Mouse (Mus musculus): Measurements from ENCODE around the gene Cd151. TPM values are rescaled to one million over a fixed set of nuclear protein-coding genes. Genes with fewer than 3 reads are reported as not detected.

Cd151 gene
- total and polyA plus RNA-seq, 2 experiments from 2014 or later = 16.1 to 79.4 TPM

DNA sequence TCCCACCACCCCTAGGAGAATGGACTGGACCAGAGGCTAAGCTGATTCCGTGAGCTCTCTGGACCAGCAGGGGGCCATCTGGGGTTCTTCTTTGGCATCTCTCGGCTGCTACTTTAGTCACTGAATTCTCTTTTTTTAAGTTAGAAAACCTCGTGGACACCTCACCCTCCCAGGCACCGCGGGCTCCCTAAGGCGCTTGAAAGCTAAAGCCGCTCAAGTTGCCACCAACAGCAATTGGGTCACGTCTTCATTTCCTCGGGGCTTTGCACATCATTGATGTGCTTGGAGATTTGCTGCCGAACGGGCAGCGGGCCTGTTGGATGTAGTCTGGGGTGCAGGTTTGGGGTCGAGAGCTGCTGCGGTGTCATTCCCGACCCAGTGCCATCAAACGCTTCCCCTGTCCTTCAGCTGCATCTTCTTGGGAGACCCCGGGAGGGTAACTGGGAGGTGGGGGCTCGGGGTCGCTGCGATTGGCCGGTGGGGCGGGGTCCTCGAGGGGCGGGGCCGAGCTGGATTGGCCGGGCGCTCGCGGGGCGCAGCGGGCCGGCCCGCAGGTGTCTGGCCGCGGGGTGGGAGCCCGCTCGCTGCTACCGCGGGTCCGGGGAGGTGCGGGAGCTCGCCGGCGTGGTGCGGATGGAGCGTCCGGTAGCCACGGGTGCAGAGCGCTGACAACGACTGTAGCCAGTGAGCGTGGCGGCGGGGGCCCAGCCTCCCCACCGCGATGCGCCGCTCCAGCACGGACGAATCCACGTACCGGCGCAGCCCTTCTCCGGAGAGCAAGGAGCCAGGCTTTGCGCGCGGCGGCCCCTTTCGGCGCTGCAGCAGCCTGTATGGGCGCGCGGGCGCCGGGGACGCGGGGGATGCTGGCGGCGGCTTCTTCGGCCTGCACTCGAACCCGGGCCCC is 14.6 kb downstream of the Cd151 start:
- Histone ChIP-seq H3K4me2 (ENCODE audit: low read depth, low read length) (peak overlapping the region; percentile 93), H3K9me3 (ENCODE audit: low read length) (no peaks in the 10 kb centered on the region), H3K36me3 (ENCODE audit: insufficient read depth, low read length) (no peaks in the 10 kb centered on the region), H3K27ac (peak overlapping the region; percentile 81), H3K27me3 (ENCODE audit: insufficient read depth, low read length) (no peaks in the 10 kb centered on the region), H3K9ac (replicated peaks; ENCODE audit: low read length) (peak overlapping the region; percentile 78), H3K4me3 (ENCODE audit: low read length) (peak overlapping the region; percentile 70), H3K4me1 (ENCODE audit: insufficient read depth, low read length) (peaks cover 12% of the 10 kb centered on the region)
- peak; percentile 57 for TF ChIP-seq CTCF (IDR thresholded peaks at IDR 0.05; ENCODE audit: low read depth)
- DNase-seq (ENCODE audit: low spot score) = peak; percentile 76
- peak; percentile 50 for ATAC-seq
- under 1% methylated on average over 71 of the region's 81 CpGs for WGBS

DNA sequence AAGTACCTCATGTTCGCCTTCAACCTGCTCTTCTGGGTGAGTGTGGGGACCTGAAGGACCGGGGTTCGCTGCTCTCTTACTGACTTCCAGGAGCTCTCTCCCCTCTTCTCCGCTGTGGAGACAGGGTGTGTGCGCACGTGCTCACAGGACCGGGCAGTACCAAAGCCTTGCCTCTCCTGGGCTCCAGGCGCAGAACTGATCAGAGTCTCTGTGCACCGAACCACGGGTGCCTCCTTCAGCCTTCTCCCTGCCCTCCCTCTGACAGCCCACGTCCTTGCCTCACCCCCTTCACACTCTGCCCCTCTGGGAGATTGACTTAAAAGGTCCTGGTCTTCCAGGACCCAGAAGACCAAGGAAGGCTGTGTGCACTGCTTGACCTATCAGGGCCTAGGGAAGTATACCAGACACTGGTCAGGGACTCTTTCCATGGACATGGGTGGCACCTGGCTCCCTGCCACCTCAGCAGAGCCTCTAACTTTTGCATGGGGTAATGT is 15.4 kb downstream of the Cd151 start:
- Histone ChIP-seq H3K4me2 (ENCODE audit: low read depth, low read length) (peak overlapping the region; percentile 93), H3K4me3 (ENCODE audit: low read length) (peak overlapping the region; percentile 70), H3K27me3 (ENCODE audit: insufficient read depth, low read length) (no peaks in the 10 kb centered on the region), H3K36me3 (ENCODE audit: insufficient read depth, low read length) (no peaks in the 10 kb centered on the region), H3K27ac (peak overlapping the region; percentile 81), H3K9me3 (ENCODE audit: low read length) (no peaks in the 10 kb centered on the region), H3K9ac (replicated peaks; ENCODE audit: low read length) (peak overlapping the region; percentile 78), H3K4me1 (ENCODE audit: insufficient read depth, low read length) (peaks cover 12% of the 10 kb centered on the region)
- DNase-seq (ENCODE audit: low spot score) = no peak
- no peak for ATAC-seq
- TF ChIP-seq CTCF (IDR thresholded peaks at IDR 0.05; ENCODE audit: low read depth) = no peak
- 5% methylated on average over 11 of the region's 11 CpGs for WGBS

DNA sequence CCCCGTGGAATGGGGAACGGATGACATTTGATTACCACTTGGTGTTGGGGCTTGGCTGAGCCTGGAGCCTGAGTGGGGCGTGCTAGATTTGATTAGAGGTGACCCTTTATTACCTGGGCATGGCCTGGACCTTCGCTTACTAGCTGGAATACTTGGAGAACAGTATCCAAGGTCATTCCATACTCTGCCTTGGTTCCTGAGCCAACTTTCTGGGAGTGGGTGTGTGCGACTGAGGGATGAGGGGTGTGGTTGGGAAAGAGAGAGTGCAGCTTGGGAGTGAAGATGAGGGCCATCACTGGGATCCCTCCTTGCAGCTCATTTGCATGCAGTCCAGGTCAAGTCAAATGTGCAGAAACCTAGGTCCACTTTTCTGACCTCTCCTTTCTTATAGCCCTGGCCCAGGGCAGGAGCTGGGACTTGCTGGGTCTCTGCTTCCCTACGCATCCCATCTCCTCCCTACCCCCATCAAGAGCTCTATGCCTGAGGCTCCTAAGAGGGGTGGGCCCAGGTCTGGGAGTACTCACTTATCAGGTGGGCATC is 16.0 kb downstream of the Cd151 start:
- Histone ChIP-seq H3K4me2 (ENCODE audit: low read depth, low read length) (peak overlapping the region; percentile 93), H3K9ac (replicated peaks; ENCODE audit: low read length) (peak overlapping the region; percentile 78; the same call in 1 of the 2 replicates), H3K27me3 (ENCODE audit: insufficient read depth, low read length) (no peaks in the 10 kb centered on the region), H3K36me3 (ENCODE audit: insufficient read depth, low read length) (no peaks in the 10 kb centered on the region), H3K4me3 (ENCODE audit: low read length) (peak overlapping the region; percentile 70), H3K9me3 (ENCODE audit: low read length) (no peaks in the 10 kb centered on the region), H3K27ac (no peak overlapping the region), H3K4me1 (ENCODE audit: insufficient read depth, low read length) (peaks cover 12% of the 10 kb centered on the region)
- TF ChIP-seq CTCF (IDR thresholded peaks at IDR 0.05; ENCODE audit: low read depth) = no peak
- 69% methylated on average over 6 of the region's 6 CpGs for WGBS
- no peak for DNase-seq (ENCODE audit: low spot score)
- no peak for ATAC-seq

DNA sequence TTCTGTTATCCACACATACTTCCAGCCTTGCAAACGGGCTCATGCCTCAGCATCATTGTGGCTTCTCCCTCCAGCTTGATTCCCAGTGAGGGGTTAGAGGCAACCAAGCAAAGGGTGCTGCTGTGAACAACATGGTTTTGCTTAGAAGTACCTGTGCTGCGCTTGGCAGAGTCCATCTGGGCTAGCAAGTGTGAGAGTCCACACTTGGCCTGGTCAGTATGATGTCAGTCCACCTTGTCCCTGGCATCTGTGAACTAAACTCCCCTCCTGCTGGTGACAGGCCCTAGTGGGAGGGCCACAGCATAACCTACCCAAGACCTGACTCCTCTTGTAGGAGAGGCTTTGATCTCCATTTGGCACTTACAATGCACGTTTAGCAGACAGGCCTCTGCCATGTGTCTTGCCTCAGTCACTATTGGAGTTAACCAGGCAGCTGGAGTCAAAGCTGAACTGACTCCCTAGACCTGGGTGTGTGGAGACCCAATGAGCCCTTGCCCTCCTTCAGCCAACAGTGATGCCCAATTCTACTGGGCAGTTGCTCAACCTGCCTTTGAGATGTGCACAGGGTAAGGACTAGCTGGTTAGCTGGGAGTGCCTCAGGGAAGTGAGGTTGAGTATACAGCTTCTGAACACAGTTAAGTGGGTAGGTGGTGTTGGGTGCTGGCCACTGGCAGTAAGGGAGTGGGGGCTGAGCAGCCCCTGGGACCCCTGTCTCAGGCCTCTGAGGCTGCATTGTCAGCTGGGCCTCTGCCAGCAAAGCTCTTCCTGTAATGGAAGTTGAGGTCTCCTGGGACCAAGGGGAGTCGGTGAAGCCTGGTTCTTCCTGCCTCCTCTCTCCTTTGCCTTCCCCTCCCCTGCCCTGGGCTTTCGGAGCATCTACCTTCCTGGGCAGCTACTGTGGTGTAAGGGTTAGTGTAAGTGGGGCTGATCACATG is 17.3 kb downstream of the Cd151 start:
- Histone ChIP-seq H3K9ac (replicated peaks; ENCODE audit: low read length) (no peak overlapping the region), H3K4me1 (ENCODE audit: insufficient read depth, low read length) (peaks cover 12% of the 10 kb centered on the region)

DNA sequence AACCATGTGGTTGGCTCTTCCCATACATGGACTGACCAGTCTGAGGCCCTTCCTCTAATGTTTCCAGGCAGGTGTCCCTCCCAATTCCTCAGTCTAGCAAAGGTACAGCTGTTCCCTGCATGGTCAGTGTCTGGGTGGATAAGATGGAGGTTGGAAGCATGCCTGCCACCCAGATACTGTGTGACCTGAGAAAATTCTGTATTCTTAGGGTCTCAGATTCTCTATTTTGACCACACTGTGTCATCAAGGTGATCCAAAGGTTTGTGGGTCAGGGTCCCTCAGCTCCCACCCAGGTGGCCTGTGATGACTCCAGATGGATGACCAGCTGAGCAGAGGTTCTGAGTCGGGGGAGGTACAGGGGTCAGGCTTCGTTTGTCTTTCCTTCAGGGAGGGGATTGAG is 18.0 kb downstream of the Cd151 start:
- H3K9ac ChIP-seq (replicated peaks; ENCODE audit: low read length) = no peak overlapping the region
- no peak for ATAC-seq
- peaks cover 12% of the 10 kb centered on the region for H3K4me1 ChIP-seq (ENCODE audit: insufficient read depth, low read length)
- 53% methylated on average over 2 of the region's 2 CpGs for WGBS
- H3K4me2 ChIP-seq (ENCODE audit: low read depth, low read length) = no peak overlapping the region
- H3K27me3 ChIP-seq (ENCODE audit: insufficient read depth, low read length) = no peaks in the 10 kb centered on the region
- DNase-seq (ENCODE audit: low spot score) = no peak
- H3K36me3 ChIP-seq (ENCODE audit: insufficient read depth, low read length) = no peaks in the 10 kb centered on the region
- no peak overlapping the region; the same call in 1 of the 2 replicates for H3K27ac ChIP-seq
- no peak overlapping the region for H3K4me3 ChIP-seq (ENCODE audit: low read length)
- TF ChIP-seq CTCF (IDR thresholded peaks at IDR 0.05; ENCODE audit: low read depth) = no peak
- no peaks in the 10 kb centered on the region for H3K9me3 ChIP-seq (ENCODE audit: low read length)

More for the DNA sequence above, 17.3 kb downstream of the Cd151 start:
- Histone ChIP-seq H3K4me3 (ENCODE audit: low read length) (no peak overlapping the region), H3K27ac (no peak overlapping the region), H3K4me2 (ENCODE audit: low read depth, low read length) (peak overlapping the region; percentile 93; the same call in 1 of the 2 replicates), H3K36me3 (ENCODE audit: insufficient read depth, low read length) (no peaks in the 10 kb centered on the region), H3K27me3 (ENCODE audit: insufficient read depth, low read length) (no peaks in the 10 kb centered on the region), H3K9me3 (ENCODE audit: low read length) (no peaks in the 10 kb centered on the region)
- ATAC-seq (no peak), DNase-seq (ENCODE audit: low spot score) (no peak)
- WGBS = 69% methylated on average over 5 of the region's 5 CpGs
- no peak for TF ChIP-seq CTCF (IDR thresholded peaks at IDR 0.05; ENCODE audit: low read depth)

DNA sequence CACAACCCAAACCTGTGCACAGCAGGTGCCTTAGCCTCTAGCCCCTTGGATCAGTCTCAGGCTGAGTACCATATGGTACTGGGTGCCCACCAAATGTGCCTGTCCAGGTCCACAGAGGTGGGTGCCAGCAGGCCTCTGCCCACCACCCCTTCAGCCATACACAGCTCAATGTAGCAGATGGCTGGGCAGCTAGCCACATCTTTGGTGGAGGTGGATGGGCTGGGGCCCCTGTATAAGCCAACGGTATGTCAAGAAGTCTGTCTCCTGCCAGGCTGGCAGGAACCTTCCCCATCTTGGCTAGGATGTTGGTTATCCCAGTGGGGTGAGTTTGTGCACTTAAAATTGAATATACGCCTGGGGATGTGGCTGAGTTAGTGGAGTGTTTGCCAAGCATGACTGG is 18.4 kb downstream of the Cd151 start:
- Histone ChIP-seq H3K4me1 (ENCODE audit: insufficient read depth, low read length) (peaks cover 12% of the 10 kb centered on the region), H3K4me2 (ENCODE audit: low read depth, low read length) (no peak overlapping the region), H3K9ac (replicated peaks; ENCODE audit: low read length) (no peak overlapping the region), H3K4me3 (ENCODE audit: low read length) (no peak overlapping the region), H3K27ac (no peak overlapping the region; the same call in 1 of the 2 replicates), H3K9me3 (ENCODE audit: low read length) (no peaks in the 10 kb centered on the region), H3K36me3 (ENCODE audit: insufficient read depth, low read length) (no peaks in the 10 kb centered on the region), H3K27me3 (ENCODE audit: insufficient read depth, low read length) (no peaks in the 10 kb centered on the region)
- ATAC-seq = 0 out of 2 replicates have a peak, but pooled peaks have one; percentile 8
- TF ChIP-seq CTCF (IDR thresholded peaks at IDR 0.05; ENCODE audit: low read depth) = no peak
- 62% methylated on average over 2 of the region's 2 CpGs for WGBS
- DNase-seq (ENCODE audit: low spot score) = peak; percentile 66
